ENCODE assay signal across 10 mouse cellular contexts in genomic region chr1:36568776-36569175, GRCm38 (mm10). TPM values are rescaled to one million over a fixed set of nuclear protein-coding genes. Genes with fewer than 3 reads are reported as not detected.
DNase-seq lines count a peak whose midpoint lies in the region; ATAC-seq and TF ChIP-seq lines count a peak whose summit lies in the region.
"Had no signal": no experiment of that assay in that cellular context is flagged by ENCODE, and none has a peak within 500 bp of the region (broad histone marks: within the 10 kb centered on the region; RNA-seq: fewer than 3 reads in every experiment).

No protein-coding gene starts in this region.

- peak overlapping the region; percentile 85 for H3K27ac ChIP-seq in heart, adult 2 months
- H3K27ac ChIP-seq in lung, embryonic 14.5 days (ENCODE audit: low read depth), result peak overlapping the region; percentile 68
- H3K27ac ChIP-seq in brown adipose tissue, adult 24 weeks (replicated peaks; ENCODE audit: low read depth, low read length), result peak overlapping the region; percentile 90
- H3K27ac ChIP-seq: forebrain, embryonic 13.5 days had no signal

- H3K4me2 ChIP-seq in lung, embryonic 14.5 days, result peak overlapping the region; percentile 11; the same call in 1 of the 2 replicates
- H3K4me2 ChIP-seq in myocyte (ENCODE audit: low read depth), result peak overlapping the region; percentile 22
- H3K4me2 ChIP-seq: forebrain, embryonic 13.5 days had no signal

- no peak for TF ChIP-seq CTCF in heart, adult 2 months (IDR thresholded peaks at IDR 0.05)
- TF ChIP-seq CTCF in lung, embryonic 14.5 days (IDR thresholded peaks at IDR 0.05; ENCODE audit: low read depth), result no peak

- peak; percentile 36; the same call in 1 of the 2 replicates for ATAC-seq in lung, embryonic 14.5 days (ENCODE audit: insufficient read depth)
- ATAC-seq: forebrain, embryonic 13.5 days had no signal

- H3K9ac ChIP-seq in heart, adult 2 months (ENCODE audit: low read depth, low read length), result no peak overlapping the region
- peak overlapping the region; percentile 21; the same call in 1 of the 2 replicates for H3K9ac ChIP-seq in lung, embryonic 14.5 days
- H3K9ac ChIP-seq: forebrain, embryonic 13.5 days had no signal

- no peak for TF ChIP-seq POLR2A in heart, adult 2 months (IDR thresholded peaks at IDR 0.05; ENCODE audit: insufficient read depth, low read depth, low read length)
- no peak for TF ChIP-seq POLR2A in myocyte (IDR thresholded peaks at IDR 0.05; ENCODE audit: insufficient read length, low read depth)

- H3ac ChIP-seq in myocyte (ENCODE audit: control insufficient read depth, insufficient read length), result no peak overlapping the region

- no peaks in the 10 kb centered on the region for H3K36me3 ChIP-seq in heart, adult 2 months (ENCODE audit: control insufficient read depth, insufficient read depth, low read length)
- no peaks in the 10 kb centered on the region for H3K36me3 ChIP-seq in lung, embryonic 14.5 days (ENCODE audit: insufficient read depth)
- H3K36me3 ChIP-seq in myocyte (ENCODE audit: control insufficient read depth, insufficient read depth), result no peaks in the 10 kb centered on the region

- 49% methylated on average over 4 of the region's 4 CpGs for WGBS in heart, adult 2 months
- 54% methylated on average over 4 of the region's 4 CpGs for WGBS in lung, embryonic 14.5 days

- H3K27me3 ChIP-seq in heart, adult 2 months (ENCODE audit: control insufficient read depth, insufficient read depth, low read length), result no peaks in the 10 kb centered on the region
- no peaks in the 10 kb centered on the region for H3K27me3 ChIP-seq in lung, embryonic 14.5 days (ENCODE audit: insufficient read depth, low read length)
- H3K27me3 ChIP-seq in myocyte (ENCODE audit: control insufficient read depth, insufficient read depth, insufficient read length), result no peaks in the 10 kb centered on the region

- H3K4me1 ChIP-seq in heart, adult 2 months (ENCODE audit: control insufficient read depth, insufficient read depth, low read length), result peaks cover 54% of the 10 kb centered on the region
- peaks cover 18% of the 10 kb centered on the region for H3K4me1 ChIP-seq in lung, embryonic 14.5 days (ENCODE audit: insufficient read depth)
- peaks cover 56% of the 10 kb centered on the region for H3K4me1 ChIP-seq in brown adipose tissue, adult 24 weeks (ENCODE audit: control insufficient read depth, insufficient read depth, insufficient read length, low read length)
- H3K4me1 ChIP-seq: forebrain, embryonic 13.5 days had no signal

- intact Hi-C loops in heart, adult 2 months (cut with DNase I), result no loop called here
- intact Hi-C loops in heart, postnatal 25 days (cut with DNase I), result no loop called here

- no peak overlapping the region for H3K4me3 ChIP-seq in heart, adult 2 months
- H3K4me3 ChIP-seq in lung, embryonic 14.5 days (ENCODE audit: low read depth, low read length), result no peak overlapping the region
- no peak overlapping the region for H3K4me3 ChIP-seq in brown adipose tissue, adult 24 weeks (ENCODE audit: insufficient read depth, low read depth, low read length)
- no peak overlapping the region for H3K4me3 ChIP-seq in myocyte
- H3K4me3 ChIP-seq: forebrain, embryonic 13.5 days had no signal

- 0 out of 2 replicates have a peak, but pooled peaks have one; percentile 18 for TF ChIP-seq EP300 in heart, adult 2 months (IDR thresholded peaks at IDR 0.05; ENCODE audit: insufficient read depth, low read depth, low read length)

- no peaks in the 10 kb centered on the region for H3K79me2 ChIP-seq in heart, adult 2 months (replicated peaks; ENCODE audit: control insufficient read depth, insufficient read depth, low read length)
- H3K79me2 ChIP-seq in myocyte (ENCODE audit: control insufficient read depth, insufficient read depth), result no peaks in the 10 kb centered on the region

- no peaks in the 10 kb centered on the region for H3K9me3 ChIP-seq in lung, embryonic 14.5 days (ENCODE audit: low read depth, low read length)
- H3K9me3 ChIP-seq: forebrain, embryonic 13.5 days had no signal

- peak in 1 of 2 experiments; percentile 61 for DNase-seq in heart, adult 2 months
- no peak for DNase-seq in heart, postnatal 25 days (ENCODE audit: low spot score)
- DNase-seq in lung, embryonic 14.5 days, result peak; percentile 57
- DNase-seq in lung, adult 18-20 months, result no peak
- no peak for DNase-seq in layer of hippocampus, postnatal 36 days
- DNase-seq in layer of hippocampus, postnatal 25 days (ENCODE audit: extremely low spot score in 1 of 2, low spot score in 1 of 2), result no peak

TF ChIP-seq in myocyte, 11 proteins besides CTCF, POLR2A, EP300 and RAD21:
- TF ChIP-seq MYOD1 (IDR thresholded peaks at IDR 0.05; ENCODE audit: control insufficient read depth in 1 of 3, insufficient read length in 2 of 3, low read depth in 2 of 3) (peak in 1 of 3 experiments; percentile 5), E2F4 (IDR thresholded peaks at IDR 0.05; ENCODE audit: insufficient read depth) (no peak)

RNA-seq across cellular contexts. Expression of gene Sema4c, which starts 10.6 kb away (rescaled TPM):
- total RNA-seq in heart, adult 2 months (2021), result 10 to 100 TPM; 10.6 to 11.1 TPM
- 12.7 and 15.2 TPM in 2 replicates for polyA plus RNA-seq in heart, adult 2 months (2012; rRNA removed)
- total RNA-seq in heart, postnatal 25 days (2021), result 10 to 100 TPM; 14.8 to 15.7 TPM
- 2.2 and 2.7 TPM in 2 replicates for polyA plus RNA-seq in lung, embryonic 14.5 days (2014; fragmentation: Nextera tagmentation; extraction: Ambion mirVana)
- 4.1 and 6.7 TPM in 2 replicates for polyA plus RNA-seq in brown adipose tissue, adult 24 weeks (2012; ENCODE audit: insufficient read depth, insufficient read length, missing spikeins)
- 30.7 TPM for polyA plus RNA-seq in myocyte (2012; fragmentation: generic; extraction: Trizol)
- total RNA-seq in layer of hippocampus, postnatal 36 days (2021), result 10 to 100 TPM; 11.4 to 11.6 TPM
- total RNA-seq in layer of hippocampus, postnatal 25 days (2021), result 10 to 100 TPM; 12.7 to 14.0 TPM

RNA-seq across cellular contexts. Expression of gene Ankrd39, which starts 21.5 kb away (rescaled TPM):
- total RNA-seq in heart, adult 2 months (2021), result 1 to 10 TPM; 6.2 to 6.3 TPM
- 11.1 TPM in 2 replicates for polyA plus RNA-seq in heart, adult 2 months (2012; rRNA removed)
- 1 to 10 TPM; 5.6 to 8.1 TPM for total RNA-seq in heart, postnatal 25 days (2021)
- polyA plus RNA-seq in lung, embryonic 14.5 days (2014; fragmentation: Nextera tagmentation; extraction: Ambion mirVana), result 18.9 and 19.9 TPM in 2 replicates
- polyA plus RNA-seq in brown adipose tissue, adult 24 weeks (2012; ENCODE audit: insufficient read depth, insufficient read length, missing spikeins), result 5.0 and 8.4 TPM in 2 replicates
- polyA plus RNA-seq in myocyte (2012; fragmentation: generic; extraction: Trizol), result 17.9 TPM
- 10 to 100 TPM; 11.9 to 12.6 TPM for total RNA-seq in layer of hippocampus, postnatal 36 days (2021)
- 10 to 100 TPM; 10.8 to 13.3 TPM for total RNA-seq in layer of hippocampus, postnatal 25 days (2021)

RNA-seq across cellular contexts. Expression of gene Gm42417, which starts 29.5 kb away (rescaled TPM):
- total RNA-seq in heart, adult 2 months (2021), result 100 to 1,000 TPM; 148 to 172 TPM
- 0.09 TPM in 1 of 2 replicates, not detected in the other for polyA plus RNA-seq in heart, adult 2 months (2012; rRNA removed)
- 100 to 1,000 TPM; 112 to 186 TPM for total RNA-seq in heart, postnatal 25 days (2021)
- not detected in 2 replicates for polyA plus RNA-seq in lung, embryonic 14.5 days (2014; fragmentation: Nextera tagmentation; extraction: Ambion mirVana)
- polyA plus RNA-seq in brown adipose tissue, adult 24 weeks (2012; ENCODE audit: insufficient read depth, insufficient read length, missing spikeins), result 4.1 and 7.8 TPM in 2 replicates
- 0.13 TPM for polyA plus RNA-seq in myocyte (2012; fragmentation: generic; extraction: Trizol)
- not detected for total RNA-seq in layer of hippocampus, postnatal 36 days (2021)
- under 1 TPM in 1 of 2 experiments, not detected in 1; 0.47 TPM for total RNA-seq in layer of hippocampus, postnatal 25 days (2021)
- polyA plus RNA-seq: hindbrain, embryonic 11.5 days had no signal

RNA-seq across cellular contexts. Expression of gene Ankrd23, which starts 32.1 kb away (rescaled TPM):
- 100 to 1,000 TPM; 310 to 338 TPM for total RNA-seq in heart, adult 2 months (2021)
- polyA plus RNA-seq in heart, adult 2 months (2012; rRNA removed), result 397 and 412 TPM in 2 replicates
- total RNA-seq in heart, postnatal 25 days (2021), result 100 to 1,000 TPM; 215 to 337 TPM
- 11.6 and 11.7 TPM in 2 replicates for polyA plus RNA-seq in lung, embryonic 14.5 days (2014; fragmentation: Nextera tagmentation; extraction: Ambion mirVana)
- 17.9 and 25.2 TPM in 2 replicates for polyA plus RNA-seq in brown adipose tissue, adult 24 weeks (2012; ENCODE audit: insufficient read depth, insufficient read length, missing spikeins)
- polyA plus RNA-seq in myocyte (2012; fragmentation: generic; extraction: Trizol), result 78.6 TPM
- total RNA-seq in layer of hippocampus, postnatal 36 days (2021), result 1 to 10 TPM; 7.9 to 8.5 TPM
- total RNA-seq in layer of hippocampus, postnatal 25 days (2021), result 1 to 10 TPM; 5.4 to 7.7 TPM

RNA-seq across cellular contexts. Expression of gene Cnnm3, which starts 57.1 kb away (rescaled TPM):
- total RNA-seq in heart, adult 2 months (2021), result 10 to 100 TPM; 11.1 to 15.1 TPM
- polyA plus RNA-seq in heart, adult 2 months (2012; rRNA removed), result 14.1 and 15.6 TPM in 2 replicates
- total RNA-seq in heart, postnatal 25 days (2021), result 10 to 100 TPM; 14.7 to 15.7 TPM
- polyA plus RNA-seq in lung, embryonic 14.5 days (2014; fragmentation: Nextera tagmentation; extraction: Ambion mirVana), result 5.4 and 5.9 TPM in 2 replicates
- polyA plus RNA-seq in brown adipose tissue, adult 24 weeks (2012; ENCODE audit: insufficient read depth, insufficient read length, missing spikeins), result 7.2 and 7.3 TPM in 2 replicates
- 10.2 TPM for polyA plus RNA-seq in myocyte (2012; fragmentation: generic; extraction: Trizol)
- 10 to 100 TPM; 29.0 to 39.0 TPM for total RNA-seq in layer of hippocampus, postnatal 36 days (2021)
- 10 to 100 TPM; 33.2 to 37.5 TPM for total RNA-seq in layer of hippocampus, postnatal 25 days (2021)

Comparison
In these comparisons a context has a peak if more than half of its experiments do, and no peak if none do; other contexts are left out.
1. RNA of gene Gm42417, which starts 29.5 kb away (total RNA-seq): 112 to 186 TPM in heart, postnatal 25 days and 148 to 172 TPM in heart, adult 2 months; 0.47 TPM in layer of hippocampus, postnatal 25 days and not detected in layer of hippocampus, postnatal 36 days; every median in the first group is over 10 times any median in the second.
2. Peak in every context shown above with its lines, with median percentiles within 50 percentile points of each other: H3K27ac ChIP-seq.